Mouse (Mus musculus) lung, embryonic 16.5 days (tissue): ENCODE data around the gene Gm29866. TPM values are rescaled to one million over a fixed set of nuclear protein-coding genes. Genes with fewer than 3 reads are reported as not detected.
"Not testable (repeated sequence)": the region's sequence is repeated elsewhere in the genome, so short reads cannot be mapped to it uniquely, and the experiment has no call there.

Source experiments
- ATAC-seq: fragments of 200-750 bp; cut with Nextera tagmentation; 2 replicates; pipeline ENCODE4 v1.8.0; 2017; ENCODE audit warnings: low read depth, mild to moderate bottlenecking, moderate library complexity
- H3K27ac ChIP-seq: fragments of 300-500 bp; sonication (generic); 2 replicates; pipeline ENCODE4 v1.5.1; 2014; ENCODE audit warnings: mild to moderate bottlenecking, control low read depth, low read length
- H3K27me3 ChIP-seq: fragments of 300-500 bp; sonication (generic); 2 replicates; pipeline ENCODE4 v1.6.1; 2014; ENCODE audit warnings: low read depth, low read length, mixed read lengths; ENCODE audit not compliant: control insufficient read depth, insufficient read depth
- H3K36me3 ChIP-seq: fragments of 300-500 bp; sonication (generic); 2 replicates; pipeline ENCODE4 v1.6.1; 2014; ENCODE audit warnings: low read length; ENCODE audit not compliant: control insufficient read depth, insufficient read depth
- H3K4me1 ChIP-seq: fragments of 300-500 bp; sonication (generic); replicated peaks from 2 replicates; pipeline ENCODE4 v1.6.1; 2014; ENCODE audit warnings: low read length, mixed read lengths; ENCODE audit not compliant: control insufficient read depth, insufficient read depth
- H3K4me2 ChIP-seq: fragments of 300-500 bp; sonication (generic); 2 replicates; pipeline ENCODE4 v1.6.1; 2014; ENCODE audit warnings: low read depth, low read length, control low read depth
- H3K4me3 ChIP-seq: fragments of 300-500 bp; sonication (generic); 2 replicates; pipeline ENCODE4 v1.5.1; 2014; ENCODE audit warnings: mild to moderate bottlenecking, low read length, control low read depth
- H3K9ac ChIP-seq: fragments of 300-500 bp; sonication (generic); 2 replicates; pipeline ENCODE4 v1.6.1; 2014; ENCODE audit warnings: low read length, control low read depth
- H3K9me3 ChIP-seq: fragments of 300-500 bp; sonication (generic); 2 replicates; pipeline ENCODE4 v1.6.1; 2016; ENCODE audit warnings: low read length; ENCODE audit not compliant: control insufficient read depth
- WGBS: fragments of 180-500 bp; shearing (Covaris S2); extraction: QIAGEN DNeasy Blood & Tissue Kit; methylation state at CpG from one replicate; pipeline ENCODE4 v1.1.7; 2014; 5-methylcytosine and 5-hydroxymethylcytosine counted together
- polyA plus RNA-seq: library from polyadenylated mRNA; unstranded; fragments of >200 nt; fragmentation: Nextera tagmentation; extraction: Ambion mirVana; gene quantifications from 2 replicates; pipeline ENCODE4 v1.2.1, GENCODE M21; 2015

Gm29866 gene
- not detected in 2 replicates for polyA plus RNA-seq

DNA sequence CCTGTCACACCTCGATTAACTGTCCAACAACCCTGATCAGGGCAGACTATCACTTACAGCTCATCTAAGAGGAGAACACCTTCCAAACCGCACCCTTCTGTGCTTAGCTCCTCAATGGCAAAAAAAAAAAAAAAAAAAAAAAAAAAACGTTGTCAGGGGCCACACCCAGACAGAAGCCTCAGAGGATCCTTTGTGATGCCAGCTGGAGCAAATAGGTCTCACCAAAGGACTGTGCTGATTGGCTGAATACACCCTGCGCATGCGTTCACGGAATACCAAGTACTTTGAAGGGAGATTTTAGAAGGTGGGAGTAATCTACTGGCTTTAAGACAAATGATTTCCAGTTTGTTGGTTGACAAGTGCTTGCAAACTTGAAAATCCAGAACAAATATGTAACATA is at the start of gene Gm29866:
Gene Gm29866 (minus strand): TSS at position 101 of the 400 bp plus-strand sequence.
- H3K9me3 ChIP-seq = not testable (repeated sequence)

More for the DNA sequence above, at the start of gene Gm29866:
- ATAC-seq, H3K27me3 ChIP-seq, H3K4me1 ChIP-seq, H3K4me3 ChIP-seq, H3K4me2 ChIP-seq, H3K27ac ChIP-seq, H3K9ac ChIP-seq, H3K36me3 ChIP-seq: not testable (repeated sequence)
- no CpG with 5 or more reads among the region's 6 CpGs for WGBS

Other genes with a start within 250 kb of the Gm29866 start
- not detected in 2 replicates for gene Gm20909, start 170.9 kb upstream of the Gm29866 start, polyA plus RNA-seq
- gene Gm20865, start 247.9 kb upstream of the Gm29866 start, polyA plus RNA-seq = not detected in 2 replicates